Mouse (Mus musculus) heart, embryonic 10.5 days (tissue): Measurements from ENCODE around the gene Nsd2. TPM values are rescaled to one million over a fixed set of nuclear protein-coding genes. Genes with fewer than 3 reads are reported as not detected.
A peak's percentile ranks its signal among the peaks of the same experiment; 100 is the strongest.

ENCODE experiments used
- DNase-seq: peaks from one replicate; pipeline ENCODE4 v3.0.0-alpha.2; 2017; ENCODE audit warnings: low spot score
- H3K27ac ChIP-seq: fragments of 300-500 bp; sonication (generic); 2 replicates; pipeline ENCODE4 v1.5.1; 2016; ENCODE audit warnings: mild to moderate bottlenecking
- H3K27me3 ChIP-seq: fragments of 300-500 bp; sonication (generic); 2 replicates; pipeline ENCODE4 v1.6.1; 2016; ENCODE audit warnings: mild to moderate bottlenecking; ENCODE audit not compliant: poor library complexity, insufficient read depth, severe bottlenecking
- H3K36me3 ChIP-seq: fragments of 300-500 bp; sonication (generic); 2 replicates; pipeline ENCODE4 v1.6.1; 2016; ENCODE audit warnings: mild to moderate bottlenecking, moderate library complexity
- H3K4me1 ChIP-seq: fragments of 300-500 bp; sonication (generic); 2 replicates; pipeline ENCODE4 v1.6.1; 2016; ENCODE audit warnings: mild to moderate bottlenecking
- H3K4me3 ChIP-seq: fragments of 300-500 bp; sonication (generic); 2 replicates; pipeline ENCODE4 v1.5.1; 2016; ENCODE audit warnings: mild to moderate bottlenecking, moderate library complexity
- H3K9me3 ChIP-seq: fragments of 300-500 bp; sonication (generic); 2 replicates; pipeline ENCODE4 v1.6.1; 2016; ENCODE audit warnings: mild to moderate bottlenecking, moderate library complexity
- WGBS: fragments of 180-500 bp; shearing (Covaris S2); methylation state at CpG from one replicate; pipeline ENCODE4 v1.1.7; 2016; 5-methylcytosine and 5-hydroxymethylcytosine counted together
- polyA plus RNA-seq: library from polyadenylated mRNA; unstranded; fragments of >200 nt; fragmentation: Nextera tagmentation; extraction: Ambion mirVana; gene quantifications from 2 replicates; pipeline ENCODE4 v1.2.1, GENCODE M21; 2016

Gene Nsd2
- polyA plus RNA-seq, result 45.7 and 48.7 TPM in 2 replicates

GRCm38 (mm10) chr5:33819876-33820732, at the start of gene Nsd2:
Gene Nsd2 (plus strand): TSS chr5:33820725.
- Histone ChIP-seq H3K27ac (peak within 1 kb of the TSS; percentile 99), H3K9me3 (no peaks in the 10 kb centered on the region), H3K4me3 (peak within 1 kb of the TSS; percentile 100), H3K4me1 (peaks cover 39% of the 10 kb centered on the region), H3K27me3 (no peaks in the 10 kb centered on the region), H3K36me3 (peaks cover 5% of the 10 kb centered on the region)
- DNase-seq, result peak; percentile 88
- 1% methylated on average over 127 of the region's 136 CpGs for WGBS

GRCm38 (mm10) chr5:33777195-33777594, 43.3 kb upstream of the Nsd2 start:
- no peak for DNase-seq
- peaks cover 19% of the 10 kb centered on the region for H3K4me1 ChIP-seq
- no peaks in the 10 kb centered on the region for H3K27me3 ChIP-seq
- peaks cover 31% of the 10 kb centered on the region for H3K36me3 ChIP-seq
- H3K4me3 ChIP-seq, result no peak overlapping the region
- H3K27ac ChIP-seq, result no peak overlapping the region
- no peaks in the 10 kb centered on the region for H3K9me3 ChIP-seq

GRCm38 (mm10) chr5:33781964-33782344, 38.6 kb upstream of the Nsd2 start:
- Histone ChIP-seq H3K36me3 (peaks cover 13% of the 10 kb centered on the region), H3K4me3 (peak overlapping the region; percentile 79), H3K9me3 (no peaks in the 10 kb centered on the region), H3K27me3 (no peaks in the 10 kb centered on the region), H3K4me1 (peaks cover 24% of the 10 kb centered on the region), H3K27ac (peak overlapping the region; percentile 90)
- WGBS, result 4% methylated on average over 11 of the region's 11 CpGs
- no peak for DNase-seq

- peak within 1 kb of the TSS; percentile 79 for H3K4me3 ChIP-seq
- no peaks in the 10 kb centered on the region for H3K9me3 ChIP-seq
- H3K4me1 ChIP-seq, result peaks cover 24% of the 10 kb centered on the region
- H3K27ac ChIP-seq, result peak within 1 kb of the TSS; percentile 90
- H3K27me3 ChIP-seq, result no peaks in the 10 kb centered on the region
- H3K36me3 ChIP-seq, result peaks cover 7% of the 10 kb centered on the region
- under 1% methylated on average over 65 of the region's 65 CpGs for WGBS
- peak; percentile 99 for DNase-seq
These were observed 38.1 kb upstream of the Nsd2 start, which contains the start of gene Letm1 for GRCm38 (mm10) chr5:33782345-33782998. Gene Letm1 (minus strand): TSS chr5:33782817.

- peaks cover 24% of the 10 kb centered on the region for H3K4me1 ChIP-seq
- H3K27ac ChIP-seq, result peak overlapping the region; percentile 90
- H3K36me3 ChIP-seq, result 0 out of 2 replicates have a peak, but pooled peaks cover 3% of the 10 kb centered on the region
- 10% methylated on average over 6 of the region's 6 CpGs for WGBS
- H3K9me3 ChIP-seq, result no peaks in the 10 kb centered on the region
- no peak for DNase-seq
- peak overlapping the region; percentile 79 for H3K4me3 ChIP-seq
- no peaks in the 10 kb centered on the region for H3K27me3 ChIP-seq
These were observed 37.5 kb upstream of the Nsd2 start for GRCm38 (mm10) chr5:33782999-33783390.

GRCm38 (mm10) chr5:33791912-33792643, 28.4 kb upstream of the Nsd2 start:
- Histone ChIP-seq H3K27me3 (no peaks in the 10 kb centered on the region), H3K4me1 (no peaks in the 10 kb centered on the region), H3K27ac (no peak overlapping the region), H3K9me3 (no peaks in the 10 kb centered on the region; the same call in 1 of the 2 replicates), H3K36me3 (no peaks in the 10 kb centered on the region), H3K4me3 (no peak overlapping the region)
- DNase-seq, result no peak
- WGBS, result 75% methylated on average over 5 of the region's 5 CpGs

GRCm38 (mm10) chr5:33803337-33803736, 17.2 kb upstream of the Nsd2 start:
- Histone ChIP-seq H3K27ac (no peak overlapping the region), H3K27me3 (no peaks in the 10 kb centered on the region), H3K9me3 (no peaks in the 10 kb centered on the region), H3K4me3 (no peak overlapping the region), H3K4me1 (no peaks in the 10 kb centered on the region), H3K36me3 (no peaks in the 10 kb centered on the region)
- 68% methylated on average over 2 of the region's 2 CpGs for WGBS
- DNase-seq, result no peak

GRCm38 (mm10) chr5:33811519-33811918, 9.0 kb upstream of the Nsd2 start:
- H3K36me3 ChIP-seq, result no peaks in the 10 kb centered on the region
- H3K27ac ChIP-seq, result no peak overlapping the region
- DNase-seq, result no peak
- H3K9me3 ChIP-seq, result no peaks in the 10 kb centered on the region
- no peaks in the 10 kb centered on the region for H3K27me3 ChIP-seq
- H3K4me3 ChIP-seq, result no peak overlapping the region
- H3K4me1 ChIP-seq, result 0 out of 2 replicates have a peak, but pooled peaks cover 3% of the 10 kb centered on the region
- WGBS, result 81% methylated on average over 4 of the region's 4 CpGs

GRCm38 (mm10) chr5:33816008-33816725, 4.4 kb upstream of the Nsd2 start:
- H3K9me3 ChIP-seq, result no peaks in the 10 kb centered on the region
- H3K36me3 ChIP-seq, result no peaks in the 10 kb centered on the region
- peaks cover 19% of the 10 kb centered on the region for H3K4me1 ChIP-seq
- H3K4me3 ChIP-seq, result no peak overlapping the region
- H3K27ac ChIP-seq, result no peak overlapping the region
- H3K27me3 ChIP-seq, result no peaks in the 10 kb centered on the region
- WGBS, result 76% methylated on average over 6 of the region's 6 CpGs
- DNase-seq, result no peak

- Histone ChIP-seq H3K27me3 (no peaks in the 10 kb centered on the region), H3K27ac (no peak overlapping the region), H3K9me3 (no peaks in the 10 kb centered on the region), H3K36me3 (no peaks in the 10 kb centered on the region), H3K4me1 (peaks cover 26% of the 10 kb centered on the region), H3K4me3 (no peak overlapping the region)
- no peak for DNase-seq
- 45% methylated on average over 5 of the region's 5 CpGs for WGBS
These were observed 2.4 kb upstream of the Nsd2 start for GRCm38 (mm10) chr5:33818104-33818503.

- Histone ChIP-seq H3K4me1 (peaks cover 32% of the 10 kb centered on the region), H3K4me3 (peak overlapping the region; percentile 100), H3K9me3 (no peaks in the 10 kb centered on the region), H3K27me3 (no peaks in the 10 kb centered on the region), H3K27ac (peak overlapping the region; percentile 99), H3K36me3 (peaks cover 2% of the 10 kb centered on the region)
- 18% methylated on average over 9 of the region's 9 CpGs for WGBS
- DNase-seq, result peak; percentile 79
These were observed 1.2 kb upstream of the Nsd2 start for GRCm38 (mm10) chr5:33819141-33819875.
